Mouse (Mus musculus) monocyte, adult 5-6 weeks (primary cell): Measurements from ENCODE around the gene Ttc39b. TPM values are rescaled to one million over a fixed set of nuclear protein-coding genes. Genes with fewer than 3 reads are reported as not detected.
A peak's percentile ranks its signal among the peaks of the same experiment; 100 is the strongest.

ENCODE experiments used
- ATAC-seq: fragments of 153-309, 156-312 bp; replicated peaks from 2 replicates; pipeline ENCODE4 v1.8.0; 2017; ENCODE audit warnings: mild to moderate bottlenecking; ENCODE audit not compliant: low TSS enrichment, insufficient number of reproducible peaks, severe bottlenecking, poor library complexity, low FRiP score
- total RNA-seq: library from RNA; stranded (forward); fragments of 200-1000, 200-491, 200-594 nt; gene quantifications from 3 replicates; pipeline ENCODE4 v1.2.3, GENCODE M21; 2017

Ttc39b gene
- total RNA-seq, 1 experiment from 2014 or later, result 21.4 TPM

GRCm38 (mm10) chr4:83301713-83302112 lies 22.3 kb downstream of the Ttc39b start:
- ATAC-seq, result no peak

- no peak for ATAC-seq
These were observed 39.2 kb downstream of the Ttc39b start for GRCm38 (mm10) chr4:83284768-83285350.

- no peak for ATAC-seq
These were observed 39.9 kb downstream of the Ttc39b start for GRCm38 (mm10) chr4:83283973-83284767.

- no peak for ATAC-seq
These were observed 41.6 kb downstream of the Ttc39b start for GRCm38 (mm10) chr4:83282424-83282823.

- ATAC-seq, result no peak
These were observed 44.8 kb downstream of the Ttc39b start for GRCm38 (mm10) chr4:83279236-83279635.

- no peak for ATAC-seq
These were observed 49.8 kb downstream of the Ttc39b start for GRCm38 (mm10) chr4:83274241-83274640.

GRCm38 (mm10) chr4:83273616-83274050 lies 50.4 kb downstream of the Ttc39b start:
- ATAC-seq, result peak; percentile 82

GRCm38 (mm10) chr4:83272917-83273615 lies 51.0 kb downstream of the Ttc39b start:
- ATAC-seq, result 0 out of 2 replicates have a peak, but pooled peaks have one; percentile 7

- no peak for ATAC-seq
These were observed 53.6 kb downstream of the Ttc39b start for GRCm38 (mm10) chr4:83270481-83270880.

- no peak for ATAC-seq
These were observed 54.4 kb downstream of the Ttc39b start for GRCm38 (mm10) chr4:83269614-83270013.

GRCm38 (mm10) chr4:83265926-83266692 lies 57.9 kb downstream of the Ttc39b start:
- ATAC-seq, result peak; percentile 32; the same call in 1 of the 2 replicates

GRCm38 (mm10) chr4:83264832-83265231 lies 59.2 kb downstream of the Ttc39b start:
- ATAC-seq, result no peak

- ATAC-seq, result no peak
These were observed 62.1 kb downstream of the Ttc39b start for GRCm38 (mm10) chr4:83261998-83262397.

GRCm38 (mm10) chr4:83259690-83260089 lies 64.4 kb downstream of the Ttc39b start:
- ATAC-seq, result no peak

- no peak for ATAC-seq
These were observed 65.8 kb downstream of the Ttc39b start for GRCm38 (mm10) chr4:83258273-83258672.

GRCm38 (mm10) chr4:83257279-83258260 lies 66.5 kb downstream of the Ttc39b start:
- ATAC-seq, result no peak

GRCm38 (mm10) chr4:83256779-83257178 lies 67.3 kb downstream of the Ttc39b start:
- no peak for ATAC-seq

- no peak for ATAC-seq
These were observed 69.1 kb downstream of the Ttc39b start for GRCm38 (mm10) chr4:83254941-83255340.
